Mouse (Mus musculus) hindbrain, embryonic 14.5 days (tissue): ENCODE measurements around the gene Tnfaip8l1. TPM values are rescaled to one million over a fixed set of nuclear protein-coding genes. Genes with fewer than 3 reads are reported as not detected.
A peak's percentile ranks its signal among the peaks of the same experiment; 100 is the strongest.

Experiments used
- ATAC-seq: fragments of 200-750 bp; cut with Nextera tagmentation; 2 replicates; pipeline ENCODE4 v1.8.0; 2017; ENCODE audit warnings: moderate number of reproducible peaks, mild to moderate bottlenecking, moderate TSS enrichment, moderate library complexity; ENCODE audit not compliant: low FRiP score
- DNase-seq: peaks from one replicate; pipeline ENCODE4 v3.0.0-alpha.2; 2015; ENCODE audit warnings: low spot score
- H3K27ac ChIP-seq: fragments of 300-500 bp; sonication (generic); 2 replicates; pipeline ENCODE4 v1.5.1; 2014; ENCODE audit warnings: mild to moderate bottlenecking, moderate library complexity
- H3K27me3 ChIP-seq: fragments of 300-500 bp; sonication (generic); 2 replicates; pipeline ENCODE4 v1.6.1; 2014; ENCODE audit warnings: mild to moderate bottlenecking, low read length, mixed read lengths; ENCODE audit not compliant: control insufficient read depth, insufficient read depth
- H3K36me3 ChIP-seq: fragments of 300-500 bp; sonication (generic); replicated peaks from 2 replicates; pipeline ENCODE4 v1.6.1; 2014; ENCODE audit not compliant: control insufficient read depth, insufficient read depth
- H3K4me1 ChIP-seq: fragments of 300-500 bp; sonication (generic); replicated peaks from 2 replicates; pipeline ENCODE4 v1.6.1; 2014; ENCODE audit warnings: antibody characterized with exemption, low read length, mixed read lengths; ENCODE audit not compliant: control insufficient read depth, insufficient read depth
- H3K4me2 ChIP-seq: fragments of 300-500 bp; sonication (generic); replicated peaks from 2 replicates; pipeline ENCODE4 v1.6.1; 2014; ENCODE audit warnings: mild to moderate bottlenecking, moderate library complexity
- H3K4me3 ChIP-seq: fragments of 300-500 bp; sonication (generic); replicated peaks from 2 replicates; pipeline ENCODE4 v1.5.1; 2014; ENCODE audit warnings: mild to moderate bottlenecking, low read length
- H3K9ac ChIP-seq: fragments of 300-500 bp; sonication (generic); 2 replicates; pipeline ENCODE4 v1.6.1; 2014
- H3K9me3 ChIP-seq: fragments of 300-500 bp; sonication (generic); 2 replicates; pipeline ENCODE4 v1.6.1; 2016; ENCODE audit warnings: low read length; ENCODE audit not compliant: control insufficient read depth
- WGBS: fragments of 180-500 bp; shearing (Covaris S2); extraction: QIAGEN DNeasy Blood & Tissue Kit; methylation state at CpG from one replicate; pipeline ENCODE4 v1.1.7; 2014; 5-methylcytosine and 5-hydroxymethylcytosine counted together
- polyA plus RNA-seq: library from polyadenylated mRNA; unstranded; fragments of >200 nt; fragmentation: Nextera tagmentation; extraction: Ambion mirVana; gene quantifications from 2 replicates; pipeline ENCODE4 v1.2.1, GENCODE M21; 2014

Gene Tnfaip8l1
- polyA plus RNA-seq, 1 experiment from 2014 or later, result 8.4 TPM

DNA sequence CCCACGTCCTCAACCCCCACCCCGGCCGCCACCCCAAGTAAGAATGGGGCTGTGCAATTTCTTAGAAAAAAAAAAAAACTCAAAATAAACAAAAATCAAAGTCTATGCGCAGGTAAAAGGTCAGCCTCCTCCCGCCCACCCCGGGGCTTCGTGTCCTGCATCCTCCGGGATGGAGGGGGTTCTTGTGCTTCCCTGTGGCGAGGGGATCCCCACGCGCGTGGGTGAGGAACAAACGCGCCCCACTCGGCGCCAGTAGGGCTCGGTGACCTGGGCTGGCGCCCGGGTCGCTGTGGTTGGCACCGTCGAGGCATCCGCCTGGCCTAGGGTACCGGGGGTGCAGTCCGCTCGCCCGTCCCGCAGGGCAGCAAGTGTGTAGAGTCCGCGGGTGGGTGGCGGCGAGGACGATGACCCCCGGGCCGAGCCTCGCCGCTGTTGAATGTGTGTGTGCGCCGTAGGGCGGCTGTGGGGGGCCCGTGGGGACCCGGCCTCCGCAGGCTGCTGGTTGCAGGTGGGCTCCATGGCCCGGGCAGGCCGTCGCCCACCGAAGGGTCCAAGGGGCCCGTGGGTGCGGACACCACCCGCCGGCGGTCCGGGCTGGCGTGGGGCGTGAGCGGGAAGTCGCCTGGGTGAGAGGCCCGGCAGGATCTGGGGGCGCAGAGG, 38.5 kb upstream of the Tnfaip8l1 start:
- H3K4me2 ChIP-seq, result peak overlapping the region; percentile 38
- DNase-seq (no peak), ATAC-seq (no peak)
- no peak overlapping the region for H3K9ac ChIP-seq
- peaks cover 65% of the 10 kb centered on the region for H3K27me3 ChIP-seq
- H3K9me3 ChIP-seq, result peaks cover 17% of the 10 kb centered on the region
- no peaks in the 10 kb centered on the region; the same call in 1 of the 2 replicates for H3K4me1 ChIP-seq
- H3K4me3 ChIP-seq, result 0 out of 2 replicates have a peak overlapping the region, but pooled peaks have one; percentile 4
- H3K27ac ChIP-seq, result no peak overlapping the region
- peaks cover 51% of the 10 kb centered on the region for H3K36me3 ChIP-seq
- 45% methylated on average over 59 of the region's 59 CpGs for WGBS

DNA sequence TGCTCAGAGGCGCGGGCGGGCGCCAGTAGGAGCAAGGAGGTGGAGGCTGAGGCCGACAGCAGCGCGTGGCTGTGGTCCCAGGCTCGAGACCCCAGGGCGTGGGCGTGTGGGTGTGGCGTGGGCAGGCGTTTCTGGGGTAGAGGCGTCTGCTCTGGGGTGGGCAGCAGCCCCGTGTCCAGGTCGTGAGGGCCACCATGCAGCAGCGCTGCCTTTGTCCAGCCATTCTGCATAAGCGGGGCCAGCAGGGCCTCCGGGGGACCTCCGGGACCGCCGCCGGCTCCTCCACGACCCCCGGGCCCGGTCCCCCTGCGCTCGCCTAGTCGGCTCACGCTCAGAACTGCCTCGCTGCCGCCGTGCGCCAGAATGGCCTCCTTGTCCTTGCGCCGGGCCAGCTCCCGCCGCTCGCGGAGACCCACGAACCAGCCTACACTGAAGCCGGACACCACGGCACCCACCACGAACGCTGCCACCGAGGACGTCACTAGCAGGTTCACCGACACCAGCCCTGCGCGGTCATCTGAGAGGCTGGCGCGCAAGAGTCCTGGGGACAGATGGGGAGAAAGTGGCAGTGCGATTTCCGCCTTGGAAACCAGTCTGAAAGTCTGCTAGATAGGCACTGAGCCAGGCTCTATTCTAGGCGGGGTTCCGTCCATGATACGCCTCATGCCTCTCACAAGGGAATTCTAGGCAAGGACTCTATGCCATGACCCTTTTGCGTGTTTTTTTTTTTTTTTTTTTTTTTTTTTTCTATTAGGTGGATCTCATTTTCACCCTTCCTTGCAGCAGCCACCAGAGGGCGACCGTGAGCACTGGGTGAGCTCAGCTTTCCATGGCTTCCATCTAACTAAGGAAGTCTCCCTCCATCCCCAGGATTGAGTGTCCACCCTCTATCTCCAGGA, 37.7 kb upstream of the Tnfaip8l1 start:
- Histone ChIP-seq H3K27me3 (peaks cover 57% of the 10 kb centered on the region), H3K27ac (no peak overlapping the region), H3K4me3 (peak overlapping the region; percentile 4; the same call in 1 of the 2 replicates), H3K9me3 (peaks cover 17% of the 10 kb centered on the region), H3K9ac (0 out of 2 replicates have a peak overlapping the region, but pooled peaks have one; percentile 24), H3K4me2 (peak overlapping the region; percentile 38), H3K36me3 (peaks cover 59% of the 10 kb centered on the region), H3K4me1 (no peaks in the 10 kb centered on the region; the same call in 1 of the 2 replicates)
- 8% methylated on average over 59 of the region's 59 CpGs for WGBS
- no peak for ATAC-seq
- no peak for DNase-seq

DNA sequence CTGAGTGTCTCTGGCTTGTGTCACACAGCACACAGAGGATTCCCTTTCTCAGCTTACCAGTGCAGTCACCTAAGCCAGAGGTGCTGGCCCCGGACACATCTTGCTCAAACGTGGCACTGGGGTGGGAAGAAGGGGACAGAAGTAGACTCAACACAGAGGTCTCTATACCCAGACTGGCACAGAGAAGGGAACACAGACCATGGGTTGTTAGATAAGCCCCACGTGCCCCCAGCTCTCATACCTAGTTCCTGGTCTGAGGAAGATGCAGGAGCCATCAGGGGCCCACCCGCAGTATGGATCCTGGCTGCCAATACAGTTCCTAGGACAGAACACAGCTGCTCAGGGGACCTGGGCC, 37.0 kb upstream of the Tnfaip8l1 start:
- ATAC-seq (no peak), DNase-seq (no peak)
- H3K4me2 ChIP-seq, result no peak overlapping the region
- H3K9ac ChIP-seq, result no peak overlapping the region
- WGBS, result 89% methylated on average over 4 of the region's 4 CpGs
- no peaks in the 10 kb centered on the region; the same call in 1 of the 2 replicates for H3K4me1 ChIP-seq
- H3K27me3 ChIP-seq, result peaks cover 51% of the 10 kb centered on the region
- H3K27ac ChIP-seq, result no peak overlapping the region
- H3K9me3 ChIP-seq, result peaks cover 17% of the 10 kb centered on the region
- H3K36me3 ChIP-seq, result peaks cover 65% of the 10 kb centered on the region
- no peak overlapping the region for H3K4me3 ChIP-seq

- DNase-seq (no peak), ATAC-seq (no peak)
- peaks cover 74% of the 10 kb centered on the region for H3K36me3 ChIP-seq
- no peak overlapping the region for H3K4me3 ChIP-seq
- H3K9me3 ChIP-seq, result peaks cover 17% of the 10 kb centered on the region
- H3K4me1 ChIP-seq, result no peaks in the 10 kb centered on the region
- H3K9ac ChIP-seq, result no peak overlapping the region
- no peak overlapping the region for H3K27ac ChIP-seq
- 77% methylated on average over 11 of the region's 11 CpGs for WGBS
- H3K4me2 ChIP-seq, result no peak overlapping the region
- H3K27me3 ChIP-seq, result peaks cover 42% of the 10 kb centered on the region
These were observed 36.1 kb upstream of the Tnfaip8l1 start for GRCm38 (mm10) chr17:56126175-56126574.

DNA sequence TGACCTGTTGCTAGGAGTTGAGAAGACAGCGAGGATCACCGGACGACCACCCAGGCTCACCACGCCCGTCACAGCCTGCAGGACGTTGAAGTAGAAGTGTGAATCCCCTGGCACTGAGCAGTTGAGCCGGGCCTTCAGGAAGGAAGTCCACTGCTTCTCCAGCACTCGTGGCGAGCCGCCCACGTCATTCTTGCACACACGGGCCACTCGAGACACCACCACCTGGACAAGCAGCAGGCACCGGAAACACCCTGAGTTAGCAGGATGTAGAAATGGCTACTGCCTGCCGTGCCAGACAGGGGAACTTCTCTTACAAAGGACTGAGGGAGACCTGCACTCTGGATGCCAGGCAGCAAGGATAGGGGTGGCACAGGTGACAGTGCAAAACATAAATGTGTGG, 34.0 kb upstream of the Tnfaip8l1 start:
- WGBS, result 81% methylated on average over 15 of the region's 15 CpGs
- Histone ChIP-seq H3K36me3 (peaks cover 81% of the 10 kb centered on the region), H3K27ac (no peak overlapping the region), H3K27me3 (peaks cover 23% of the 10 kb centered on the region), H3K9me3 (peaks cover 2% of the 10 kb centered on the region), H3K4me3 (no peak overlapping the region), H3K4me2 (no peak overlapping the region), H3K4me1 (no peaks in the 10 kb centered on the region; the same call in 1 of the 2 replicates), H3K9ac (no peak overlapping the region)
- DNase-seq (no peak), ATAC-seq (no peak)

DNA sequence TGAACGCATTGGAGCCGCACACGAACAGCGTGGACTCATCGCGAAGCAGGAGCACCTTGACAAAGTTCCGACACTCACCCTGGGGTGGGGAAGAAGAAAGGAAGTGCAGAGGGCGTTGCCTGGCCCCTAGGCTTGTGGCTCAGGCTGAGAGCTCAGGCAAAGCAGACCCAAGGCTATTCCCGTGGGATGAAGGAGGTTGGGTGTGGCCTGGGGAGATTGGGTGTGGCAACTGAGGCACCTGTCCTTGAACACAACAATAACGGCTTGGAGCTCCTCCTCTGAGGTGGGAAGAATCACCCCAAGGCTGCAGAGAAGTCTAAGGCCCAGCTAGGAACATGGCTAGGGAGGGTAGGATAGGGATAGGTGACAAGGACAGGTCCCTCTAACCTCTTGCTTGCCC, 31.1 kb upstream of the Tnfaip8l1 start:
- DNase-seq (no peak), ATAC-seq (no peak)
- no peaks in the 10 kb centered on the region for H3K27me3 ChIP-seq
- peaks cover 56% of the 10 kb centered on the region for H3K36me3 ChIP-seq
- H3K9ac ChIP-seq, result no peak overlapping the region
- H3K27ac ChIP-seq, result no peak overlapping the region
- peaks cover 4% of the 10 kb centered on the region for H3K4me1 ChIP-seq
- H3K4me3 ChIP-seq, result no peak overlapping the region
- H3K4me2 ChIP-seq, result no peak overlapping the region
- no peaks in the 10 kb centered on the region for H3K9me3 ChIP-seq
- WGBS, result 94% methylated on average over 10 of the region's 10 CpGs

GRCm38 (mm10) chr17:56131814-56132213, 30.5 kb upstream of the Tnfaip8l1 start:
- Histone ChIP-seq H3K4me2 (no peak overlapping the region), H3K9ac (no peak overlapping the region), H3K36me3 (peaks cover 49% of the 10 kb centered on the region), H3K4me1 (peaks cover 4% of the 10 kb centered on the region), H3K9me3 (no peaks in the 10 kb centered on the region), H3K27me3 (no peaks in the 10 kb centered on the region), H3K4me3 (no peak overlapping the region), H3K27ac (no peak overlapping the region)
- DNase-seq (peak; percentile 69), ATAC-seq (no peak)
- WGBS, result 41% methylated on average over 7 of the region's 7 CpGs

DNA sequence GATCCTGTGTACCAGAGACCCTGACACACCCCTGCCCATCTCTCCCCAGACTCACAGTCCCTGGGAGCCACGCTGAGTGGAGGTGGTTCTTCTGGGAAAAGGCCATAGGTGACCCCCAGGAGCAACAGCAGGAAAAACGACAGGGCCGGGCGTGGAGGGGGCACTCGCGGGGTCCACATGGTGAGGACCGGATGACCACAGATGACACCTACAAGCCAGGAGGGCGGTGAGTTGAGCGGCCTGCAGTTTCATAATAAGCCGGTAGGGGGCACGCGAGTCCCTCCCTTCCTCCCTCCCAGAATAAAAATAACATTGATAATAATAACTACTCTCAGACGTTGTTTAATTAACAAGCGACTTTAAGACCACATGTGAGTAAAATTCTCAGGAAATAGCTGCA, 29.6 kb upstream of the Tnfaip8l1 start:
- WGBS, result 5% methylated on average over 14 of the region's 14 CpGs
- Histone ChIP-seq H3K4me2 (no peak overlapping the region), H3K27me3 (no peaks in the 10 kb centered on the region), H3K27ac (no peak overlapping the region), H3K9ac (no peak overlapping the region), H3K4me1 (peaks cover 4% of the 10 kb centered on the region), H3K36me3 (peaks cover 40% of the 10 kb centered on the region), H3K4me3 (no peak overlapping the region), H3K9me3 (no peaks in the 10 kb centered on the region)
- DNase-seq, result peak; percentile 65
- no peak for ATAC-seq
